Mouse (Mus musculus) MEL-GATA-1-ER (cell line): Measurements from ENCODE around the gene Arid2.
"Not testable (repeated sequence)": the region's sequence is repeated elsewhere in the genome, so short reads cannot be mapped to it uniquely, and the experiment has no call there.

Experiments
- DNase-seq: peaks from one replicate; pipeline ENCODE4 v3.0.0-alpha.2; 2012; ENCODE audit warnings: low read depth; ENCODE audit errors: extremely low read depth

The Arid2 gene

DNA sequence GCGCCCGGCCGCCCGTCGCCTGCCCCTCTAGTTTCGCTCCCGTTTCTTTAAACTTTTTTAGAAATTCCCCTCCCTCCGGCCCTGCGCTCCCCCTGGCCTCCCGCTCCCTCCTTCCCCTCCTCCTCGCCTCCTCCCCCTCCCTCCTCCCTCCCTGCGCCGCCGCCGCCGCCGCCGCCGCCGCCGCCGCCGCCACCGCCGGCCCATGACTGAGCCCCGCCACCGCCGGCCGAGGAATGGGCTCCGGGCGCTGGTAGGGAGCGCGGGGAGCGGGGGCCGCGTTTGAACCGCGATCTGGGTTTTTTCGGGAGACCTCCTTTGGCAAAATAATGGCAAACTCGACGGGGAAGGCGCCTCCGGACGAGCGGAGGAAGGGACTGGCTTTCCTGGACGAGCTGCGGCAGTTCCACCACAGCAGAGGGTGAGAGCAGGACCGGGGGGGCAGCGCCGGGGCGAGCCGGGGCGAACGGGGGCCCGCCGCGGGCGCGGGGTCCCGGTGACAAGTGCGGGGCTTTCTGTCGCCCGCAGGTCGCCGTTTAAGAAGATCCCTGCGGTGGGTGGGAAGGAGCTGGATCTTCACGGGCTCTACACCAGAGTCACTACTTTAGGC lies at the start of gene Arid2:
Arid2 (plus strand) TSS at position 150 of the 607 bp plus-strand sequence.
- no peak for DNase-seq

DNA sequence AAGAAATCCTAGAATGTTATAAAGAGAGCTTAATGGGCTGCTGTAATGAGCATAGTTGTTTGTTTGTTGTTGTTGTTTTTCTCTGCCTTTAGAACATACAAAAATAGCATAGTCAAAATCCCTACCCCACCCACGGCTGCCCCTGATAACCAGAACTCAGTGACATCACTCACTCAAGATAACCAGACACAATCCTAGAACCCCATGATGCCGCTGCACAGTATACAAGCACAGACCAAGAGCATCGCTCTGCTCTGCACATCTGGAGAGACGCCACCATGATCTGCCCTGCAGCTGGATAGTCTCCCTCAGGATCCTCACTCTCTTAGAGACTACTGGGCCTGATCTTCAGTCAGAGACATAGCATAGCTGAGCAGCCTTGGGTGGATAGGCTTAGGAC lies 49.2 kb upstream of the Arid2 start:
- no peak for DNase-seq

DNA sequence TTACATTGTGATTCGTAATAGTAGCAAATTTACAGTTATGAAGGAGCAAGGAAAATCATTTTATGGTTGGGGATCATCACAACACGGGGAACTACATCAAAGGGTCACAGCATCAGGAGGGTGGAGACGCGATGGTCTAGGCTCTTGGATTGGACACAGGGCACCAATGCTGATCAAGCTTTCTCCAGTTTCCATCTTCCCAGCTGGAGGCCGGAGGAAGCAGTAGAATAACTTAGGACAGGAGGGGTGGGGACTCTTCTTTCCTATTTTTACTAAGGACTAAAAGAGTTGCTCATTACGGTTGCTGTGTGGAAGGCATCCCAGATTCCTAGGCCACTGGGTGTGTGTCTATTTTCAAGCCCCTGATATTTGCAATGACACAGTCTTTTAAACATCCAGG lies 43.1 kb upstream of the Arid2 start:
- DNase-seq = no peak

DNA sequence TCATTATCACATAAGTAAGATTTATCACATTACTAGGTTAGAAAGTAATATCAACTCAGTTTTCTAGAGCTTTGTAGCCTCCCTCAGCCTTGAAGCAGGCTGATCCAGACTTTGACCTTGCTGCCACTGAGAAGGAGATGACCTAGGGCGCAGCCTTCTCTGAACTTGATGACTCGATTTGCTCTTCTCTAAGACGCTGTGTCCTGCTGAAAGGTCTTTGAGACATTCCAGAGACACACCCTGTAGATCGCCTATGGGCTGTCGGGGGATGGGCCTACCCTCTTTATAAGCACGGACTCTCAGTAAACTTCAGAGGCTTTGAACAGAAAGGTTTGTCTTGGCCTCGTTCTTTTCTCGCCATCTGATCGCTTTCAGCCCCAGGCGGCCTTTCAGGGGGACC lies 42.6 kb upstream of the Arid2 start:
- not testable (repeated sequence) for DNase-seq

DNA sequence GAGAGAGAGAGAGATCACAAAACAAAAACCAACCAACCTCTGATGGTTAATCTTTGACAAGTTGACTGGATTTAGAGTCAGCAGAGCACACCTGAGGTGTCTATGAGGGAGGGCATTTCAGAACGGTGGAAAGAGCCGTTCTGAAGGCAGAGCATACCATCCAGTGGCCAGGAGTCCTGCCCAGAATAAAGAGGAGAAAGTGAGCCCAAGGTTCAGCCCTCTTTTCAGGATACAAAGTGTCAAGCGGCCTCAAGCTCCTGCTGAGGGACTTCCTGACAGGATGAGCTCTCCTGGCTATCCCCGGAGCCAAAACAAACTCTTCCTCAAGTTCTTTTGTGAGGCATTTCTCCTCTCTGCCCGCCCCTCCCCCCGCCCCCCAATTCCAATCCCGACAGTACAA lies 33.5 kb upstream of the Arid2 start:
- DNase-seq = no peak

DNA sequence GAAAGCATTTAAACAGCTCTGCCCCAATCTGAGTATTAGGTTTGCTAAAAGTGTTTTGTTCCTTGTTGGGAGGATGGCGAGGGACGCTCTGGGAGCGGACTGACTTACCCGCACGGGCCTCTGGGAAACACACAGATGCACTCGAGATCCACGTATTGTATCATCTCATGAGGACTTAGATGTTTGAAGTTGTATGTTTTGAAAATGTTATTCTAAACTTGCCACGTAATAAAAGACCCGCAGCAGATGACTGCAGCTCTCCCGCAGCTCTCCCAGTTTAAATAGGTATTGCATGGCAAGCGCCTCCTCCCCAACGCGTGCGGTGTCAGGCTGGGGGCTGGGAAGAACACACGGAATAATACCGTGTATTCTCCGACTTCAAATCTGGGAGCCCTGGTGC lies 33.0 kb upstream of the Arid2 start:
- no peak for DNase-seq

DNA sequence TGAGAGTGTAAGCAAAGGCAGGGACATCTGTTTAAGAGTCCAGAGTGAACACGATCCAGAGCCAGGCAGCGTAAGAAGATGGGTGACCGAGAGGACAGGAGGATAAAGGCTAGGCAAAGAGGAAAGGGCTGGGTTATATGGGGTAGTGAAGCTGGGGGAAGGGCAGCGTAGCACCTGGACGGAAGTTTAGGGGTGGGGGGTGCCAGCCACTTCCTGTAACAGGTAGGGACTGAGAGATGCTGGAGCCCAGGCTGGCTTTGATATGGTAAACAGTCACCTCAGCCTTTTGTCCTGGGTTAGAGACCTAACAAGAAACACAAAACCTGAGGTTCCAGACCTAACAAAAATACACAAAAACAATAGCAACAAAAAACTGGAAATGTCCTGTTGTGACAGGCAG lies 29.5 kb upstream of the Arid2 start:
- no peak for DNase-seq

DNA sequence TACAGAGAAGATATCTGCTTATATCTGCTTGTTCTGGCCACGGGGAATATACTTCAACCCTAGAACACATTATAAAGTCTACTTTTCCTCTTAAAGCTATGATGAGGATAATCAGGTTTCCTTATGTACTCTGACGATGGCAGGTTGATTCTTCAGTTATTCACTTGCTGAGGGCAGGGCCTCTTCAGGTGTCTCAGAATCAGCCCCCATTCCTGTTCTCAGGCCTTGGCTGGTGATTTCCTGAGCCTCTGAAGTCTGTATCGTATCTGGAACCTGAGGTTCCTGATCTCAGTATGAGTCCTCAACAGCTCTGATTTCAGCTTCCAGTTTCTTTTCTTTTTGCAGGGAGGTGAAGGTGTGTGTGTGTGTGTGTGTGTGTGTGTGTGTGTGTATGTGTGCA lies 22.7 kb upstream of the Arid2 start:
- DNase-seq = no peak

DNA sequence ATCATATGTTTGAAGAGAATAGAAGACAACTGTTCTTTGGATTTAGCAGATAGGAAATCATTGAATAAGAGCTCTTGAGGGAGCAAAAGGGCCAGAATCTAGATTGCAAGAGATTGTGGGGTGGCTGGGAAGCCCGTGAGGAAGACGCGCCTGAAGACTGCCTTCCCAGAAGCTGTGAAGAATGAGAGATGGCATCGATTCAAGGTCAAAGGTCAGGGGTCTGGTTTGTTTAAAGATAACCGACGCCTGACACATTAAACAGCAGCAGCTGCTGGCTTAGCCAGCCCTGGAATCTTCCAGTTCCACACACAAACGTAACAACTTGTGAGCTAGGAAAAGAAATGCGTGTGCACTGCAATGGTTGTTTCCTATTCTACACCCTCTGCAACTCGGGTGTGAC lies 19.4 kb upstream of the Arid2 start:
- no peak for DNase-seq

DNA sequence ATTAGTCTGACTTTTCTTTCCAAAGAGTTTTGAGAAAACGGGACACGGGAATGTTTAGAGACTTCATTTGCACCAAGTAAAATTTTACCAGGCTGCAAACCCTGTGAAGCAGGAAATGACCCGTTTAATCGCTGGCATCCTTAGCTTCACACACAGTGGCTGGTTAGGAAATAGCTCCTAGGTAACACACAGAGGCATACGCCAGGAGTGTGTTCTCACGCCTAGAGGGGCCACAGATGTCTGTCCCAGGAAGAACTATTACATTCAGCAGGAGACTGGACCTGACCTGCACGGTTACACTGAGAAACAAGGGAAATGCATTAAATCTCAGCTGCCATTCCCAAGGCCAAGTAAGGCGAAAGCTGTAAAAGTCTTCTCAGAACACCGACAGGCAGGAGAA lies 18.7 kb upstream of the Arid2 start:
- no peak for DNase-seq

DNA sequence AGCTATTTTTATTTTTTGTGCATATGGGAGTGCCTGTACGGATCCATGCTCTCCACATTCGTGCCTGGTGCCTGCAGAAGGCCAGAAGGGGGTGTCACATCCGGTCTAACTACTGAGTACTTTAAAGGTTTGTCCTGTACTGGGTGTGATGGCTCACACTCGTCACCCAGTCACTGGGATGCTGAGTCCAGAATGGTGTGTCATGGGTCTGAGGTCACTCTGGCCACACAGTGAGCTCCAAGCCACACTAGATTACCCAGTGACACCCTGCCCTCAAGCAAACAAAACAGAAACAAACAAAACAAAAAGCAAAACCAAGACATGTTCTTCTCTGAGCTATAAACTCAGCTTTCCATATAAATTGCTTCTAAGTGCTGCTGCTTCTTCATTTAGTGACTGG lies 17.9 kb upstream of the Arid2 start:
- no peak for DNase-seq

DNA sequence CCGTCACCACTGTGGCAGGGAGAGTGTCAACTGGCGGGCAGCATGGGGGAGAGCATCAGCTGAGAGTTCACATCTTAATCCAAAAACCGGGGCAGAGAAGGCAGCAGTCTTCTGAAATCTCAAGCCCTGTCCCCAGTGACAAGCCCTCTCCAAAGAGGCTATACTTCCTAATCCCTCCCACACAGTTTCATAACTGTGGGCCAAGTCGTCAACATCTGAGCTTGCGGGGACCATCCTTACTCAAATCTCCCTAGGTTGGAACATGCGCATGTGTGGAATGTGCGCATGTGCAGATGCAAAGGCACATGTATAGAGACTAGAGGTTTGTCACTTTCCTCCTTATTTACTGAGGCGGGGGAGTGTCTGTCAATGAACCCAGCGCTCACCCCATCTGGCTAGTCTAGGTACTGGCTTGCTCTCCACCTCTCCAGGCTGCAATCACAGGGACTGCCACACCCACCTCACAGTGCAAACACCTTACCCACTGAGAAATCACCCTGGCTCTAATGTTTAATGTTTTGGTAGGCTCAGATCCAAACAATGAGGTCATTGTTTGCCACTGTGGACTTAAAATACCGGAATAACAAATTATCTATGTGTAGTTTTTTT lies 16.9 kb upstream of the Arid2 start:
- no peak for DNase-seq

DNA sequence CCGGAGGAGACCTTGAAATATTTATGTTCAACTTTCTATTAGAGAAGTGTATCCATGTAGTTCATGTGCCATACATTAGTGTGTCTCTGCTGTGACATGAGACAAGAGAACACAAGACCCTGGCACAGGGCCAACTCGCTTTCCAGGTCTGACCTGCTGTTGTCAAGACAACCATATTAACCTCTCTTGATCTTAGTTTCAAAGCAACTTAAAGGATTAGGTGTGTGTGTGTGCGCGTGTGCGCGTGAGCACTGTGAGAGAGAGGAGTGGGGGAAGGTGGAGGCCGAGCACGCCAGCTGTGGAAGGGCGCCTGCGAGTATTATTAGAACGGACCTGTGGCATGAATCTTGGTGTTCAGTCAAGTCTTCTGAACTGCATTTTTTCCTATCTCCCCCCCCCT lies 15.0 kb upstream of the Arid2 start:
- DNase-seq = no peak

DNA sequence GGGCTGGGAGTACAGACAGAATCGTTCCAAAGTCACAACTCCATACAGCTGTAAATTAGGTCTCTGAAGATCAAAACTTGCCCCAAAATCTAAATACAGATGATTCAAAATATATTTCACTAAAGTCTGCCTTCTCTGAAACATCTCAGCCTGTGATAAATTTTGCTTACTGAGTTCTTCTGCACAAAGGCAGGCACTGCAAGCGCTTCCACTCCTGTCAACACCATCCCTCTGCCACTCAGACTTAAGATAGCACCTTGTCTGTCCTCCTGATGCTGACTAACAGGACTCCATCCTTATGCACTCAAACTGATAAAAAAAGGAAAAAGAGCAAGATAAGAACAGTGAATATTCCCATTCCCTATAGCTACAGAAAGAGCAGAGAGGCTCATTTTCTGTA lies 13.0 kb upstream of the Arid2 start:
- DNase-seq = no peak

DNA sequence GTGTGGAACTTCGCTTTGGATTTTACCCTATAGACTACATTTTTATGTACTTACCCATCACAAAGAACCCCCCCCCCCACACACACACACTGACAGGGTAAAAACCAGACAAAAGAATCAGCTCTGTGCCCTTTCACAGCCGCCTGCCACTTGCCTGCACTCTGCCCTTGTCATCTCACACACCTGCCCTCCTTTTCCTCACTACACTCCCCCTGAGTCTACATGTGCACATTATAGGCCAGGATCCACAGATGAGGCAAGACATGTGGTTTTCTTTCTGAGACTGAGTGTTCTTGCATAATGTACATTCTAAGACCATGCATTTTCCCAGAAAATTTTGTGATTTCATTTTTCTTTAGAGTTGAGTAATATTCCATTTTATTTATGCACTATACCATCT lies 12.1 kb upstream of the Arid2 start:
- DNase-seq = no peak

DNA sequence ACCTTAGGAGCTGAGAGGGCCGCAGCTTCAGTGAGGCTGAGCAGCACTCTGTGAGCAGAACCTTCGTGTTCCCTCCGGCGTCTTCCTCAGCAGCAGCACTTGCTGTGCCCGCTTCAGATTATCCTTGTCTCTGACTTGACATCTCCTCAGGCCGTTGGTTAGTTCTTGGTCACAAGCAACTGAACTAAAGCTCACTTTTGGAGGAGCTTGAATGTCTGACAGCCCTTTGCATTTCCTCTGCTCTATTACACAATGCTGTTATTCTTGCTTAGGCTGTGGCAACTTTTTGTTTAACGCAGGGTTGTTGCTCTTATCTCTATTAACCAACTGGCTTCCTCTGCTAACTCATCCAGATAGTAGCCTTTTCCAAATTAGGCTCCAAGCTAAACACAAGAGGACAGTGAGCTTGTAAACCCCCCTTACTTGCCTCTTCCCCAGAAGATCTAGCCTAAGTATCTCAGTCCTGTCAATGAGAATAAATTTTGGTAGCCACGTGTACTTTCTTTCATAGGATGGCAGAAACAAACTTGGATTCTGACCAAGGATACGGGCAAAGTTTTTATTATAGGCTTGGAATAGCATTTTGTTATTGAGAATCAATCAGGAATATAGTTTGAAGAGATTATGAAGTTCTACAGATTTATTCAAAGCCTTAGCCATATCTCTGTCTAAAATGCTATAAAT lies 11.4 kb upstream of the Arid2 start:
- peak; percentile 92 for DNase-seq

DNA sequence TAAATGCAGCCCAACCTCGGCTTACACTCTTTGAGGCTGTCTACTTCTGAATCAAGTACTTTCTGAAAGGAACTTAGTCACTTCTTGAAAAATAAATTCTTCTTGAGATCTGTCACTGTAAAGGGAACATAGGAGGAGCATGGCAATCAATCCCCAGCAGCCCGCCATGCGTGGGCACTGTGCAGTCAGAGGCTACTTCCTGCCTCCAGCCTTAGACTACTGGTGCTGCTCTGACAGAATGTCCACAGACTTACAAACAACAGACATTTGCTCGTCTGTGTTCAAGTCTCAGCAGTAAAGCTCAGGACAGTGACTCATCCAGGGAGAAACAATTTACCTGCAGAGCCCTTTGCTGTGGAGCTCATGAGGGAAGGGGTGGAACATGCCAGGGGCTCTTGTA lies 10.3 kb upstream of the Arid2 start:
- DNase-seq = no peak

DNA sequence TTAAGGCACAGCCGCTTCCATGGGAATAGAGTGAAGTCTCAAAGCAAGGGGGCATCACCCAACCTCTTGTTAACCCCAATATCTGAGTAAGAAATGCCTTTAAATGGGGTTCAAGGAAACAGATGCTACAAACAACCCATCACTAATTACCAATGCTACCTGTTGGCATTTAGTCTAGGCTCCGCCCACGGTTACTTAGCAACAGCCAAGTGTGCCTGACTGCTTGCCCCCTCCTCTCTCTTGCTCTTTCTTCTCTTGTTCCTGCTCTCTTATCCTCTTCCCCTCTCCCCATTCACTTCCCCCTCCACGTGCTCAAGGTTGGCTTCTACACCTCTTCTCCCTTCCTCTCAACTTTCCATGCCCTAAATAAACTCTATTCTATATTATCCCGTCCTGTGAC lies 6.1 kb upstream of the Arid2 start:
- DNase-seq = no peak

DNA sequence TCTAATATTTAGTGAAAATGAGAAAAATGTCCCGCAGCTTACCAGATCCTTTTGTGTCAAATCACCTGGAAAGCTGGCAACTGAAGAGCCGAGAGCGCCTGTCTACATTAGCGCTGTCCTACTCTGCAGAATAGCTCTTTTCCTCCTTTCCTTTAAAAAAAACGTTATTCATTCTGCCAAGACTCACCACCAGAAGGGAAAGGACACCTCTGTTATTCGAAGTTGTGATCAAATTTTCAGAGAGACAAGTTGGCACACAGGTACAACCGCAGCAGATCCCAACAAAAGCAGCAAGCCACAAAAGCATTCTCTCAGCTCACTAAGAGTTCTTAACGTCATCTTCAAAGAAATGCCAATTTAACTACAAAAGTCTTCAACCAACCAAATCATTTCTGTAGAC lies 4.2 kb upstream of the Arid2 start:
- DNase-seq = no peak

DNA sequence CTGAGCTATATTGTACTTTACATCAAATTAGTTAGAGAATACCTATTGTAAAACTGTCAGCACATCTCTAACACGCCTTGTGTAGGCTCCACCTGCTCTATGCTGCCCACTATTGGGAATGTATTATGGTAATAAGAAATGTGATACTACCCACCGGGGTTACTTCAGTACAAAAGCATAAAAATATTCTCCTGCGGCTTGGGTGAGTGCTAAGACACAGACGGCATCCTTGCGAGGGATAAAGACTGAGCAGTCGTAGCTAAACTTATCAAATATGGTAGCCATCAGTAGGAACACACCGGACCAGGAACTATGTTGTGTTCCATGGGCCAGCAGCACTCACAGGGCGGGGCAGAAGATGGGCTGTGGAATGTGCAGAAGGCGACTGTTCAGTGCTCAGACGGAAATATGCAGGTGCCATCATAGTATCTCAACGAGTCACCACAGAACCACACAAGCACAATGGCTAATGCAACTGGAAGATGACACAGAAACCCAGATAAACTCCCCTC lies 3.3 kb upstream of the Arid2 start:
- peak; percentile 49 for DNase-seq

DNA sequence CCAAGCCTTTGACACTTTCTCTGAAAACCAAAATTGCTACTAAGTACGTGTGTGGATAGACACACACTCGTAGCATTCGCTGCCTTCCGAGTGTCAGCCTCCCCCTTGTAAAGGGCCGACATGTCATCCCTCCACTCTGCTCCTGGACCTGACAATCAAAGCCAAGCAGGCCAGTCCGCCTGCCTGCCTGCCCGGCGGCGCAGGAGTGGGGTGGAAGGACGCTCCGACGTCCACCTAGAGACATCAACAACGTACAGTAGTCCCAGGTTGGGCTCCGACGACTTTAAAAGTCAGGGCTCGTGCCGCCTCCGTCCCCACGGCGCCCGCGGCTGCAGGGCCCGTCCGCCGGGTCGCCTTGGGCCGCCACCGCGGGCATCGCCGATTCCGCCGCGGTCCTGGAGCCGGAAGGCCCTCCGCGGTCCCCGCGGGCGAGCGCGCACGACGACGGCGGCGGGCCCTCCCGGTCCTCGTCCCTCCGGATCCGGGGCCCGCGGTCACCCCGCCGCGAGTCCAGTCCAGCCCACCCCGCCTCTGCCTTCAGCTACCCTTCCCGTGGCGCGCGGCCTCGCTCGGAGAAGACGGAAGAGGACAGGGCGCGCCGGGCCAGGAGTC lies 2.5 kb upstream of the Arid2 start:
- DNase-seq = no peak

DNA sequence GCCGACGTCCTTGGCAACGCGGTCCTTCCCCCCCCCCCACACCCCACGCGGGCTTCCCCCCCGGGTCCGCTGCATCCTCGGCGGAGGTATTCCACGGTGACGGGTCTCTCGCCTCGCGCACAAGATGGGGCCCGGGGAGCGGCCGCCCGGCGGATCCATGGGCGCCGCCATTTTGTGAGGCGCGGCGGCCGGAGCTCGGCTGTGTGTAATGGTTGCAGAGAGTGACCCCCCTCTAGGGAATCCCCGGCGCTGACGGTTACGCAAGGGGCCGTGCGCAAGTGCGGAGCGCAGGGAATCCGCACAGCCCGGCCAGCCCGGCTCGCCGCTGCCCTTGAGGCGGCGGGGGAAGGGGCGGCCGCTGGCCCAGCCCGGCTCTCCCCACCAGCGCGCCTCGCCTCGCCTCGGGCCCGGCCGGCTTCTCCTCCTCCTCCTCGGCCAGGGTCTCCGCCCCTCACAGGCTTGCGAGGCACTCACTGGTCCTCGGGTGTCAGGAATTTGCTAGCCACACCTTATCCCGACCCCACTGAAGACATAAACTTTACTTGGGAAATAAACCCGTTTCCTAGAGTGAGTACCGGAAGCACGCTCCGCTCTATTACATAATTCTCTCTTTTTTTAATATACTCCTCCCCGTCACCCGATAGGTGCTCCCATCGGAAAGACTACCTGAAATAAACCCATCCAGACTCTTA lies 1.8 kb upstream of the Arid2 start:
- peak; percentile 92 for DNase-seq
